ENCODE assay signal across 8 mouse cellular contexts in genomic region chr4:62889708-62890107, GRCm38 (mm10).
DNase-seq lines count a peak whose midpoint lies in the region; ATAC-seq and TF ChIP-seq lines count a peak whose summit lies in the region.

No protein-coding gene starts in this region.

- H3K4me2 ChIP-seq in embryonic facial prominence, embryonic 11.5 days (ENCODE audit: low read depth, low read length), result no peak overlapping the region

- H3K9ac ChIP-seq in embryonic facial prominence, embryonic 11.5 days (replicated peaks; ENCODE audit: low read length), result no peak overlapping the region

- 44% methylated on average over 4 of the region's 4 CpGs for WGBS in thymus, adult 2 months
- 44% methylated on average over 4 of the region's 4 CpGs for WGBS in embryonic facial prominence, embryonic 11.5 days

- peak; percentile 39; the same call in 1 of the 2 replicates for TF ChIP-seq CTCF in thymus, adult 2 months (IDR thresholded peaks at IDR 0.05; ENCODE audit: borderline replicate concordance, control insufficient read depth, extremely low read depth, insufficient read depth, low read length, poor library complexity)

- H3K36me3 ChIP-seq in thymus, adult 2 months (ENCODE audit: control insufficient read depth, insufficient read depth, low read length), result no peaks in the 10 kb centered on the region
- no peaks in the 10 kb centered on the region for H3K36me3 ChIP-seq in embryonic facial prominence, embryonic 11.5 days (replicated peaks; ENCODE audit: control insufficient read depth, insufficient read depth, low read depth, low read length)

- no peaks in the 10 kb centered on the region for H3K27me3 ChIP-seq in thymus, adult 2 months (ENCODE audit: control insufficient read depth, insufficient read depth, low read length)
- H3K27me3 ChIP-seq in embryonic facial prominence, embryonic 11.5 days (ENCODE audit: control insufficient read depth, insufficient read depth, low read length), result no peaks in the 10 kb centered on the region

- ATAC-seq in embryonic facial prominence, embryonic 11.5 days (replicated peaks; ENCODE audit: insufficient number of reproducible peaks, low FRiP score, low TSS enrichment, low read depth), result 0 out of 2 replicates have a peak, but pooled peaks have one; percentile 36

- no peaks in the 10 kb centered on the region for H3K9me3 ChIP-seq in embryonic facial prominence, embryonic 11.5 days (replicated peaks; ENCODE audit: control insufficient read depth, low read length)

- DNase-seq in cerebellum, adult 18-20 months, result peak; percentile 15 to 26
- no peak for DNase-seq in cerebellum, adult 11 months
- DNase-seq in thymus, adult 2 months, result peak; percentile 51
- no peak for DNase-seq in thymus, adult 18-20 months
- peak; percentile 67 for DNase-seq in embryonic facial prominence, embryonic 11.5 days (ENCODE audit: low spot score)
- peak; percentile 58 for DNase-seq in kidney, postnatal 10 days
- DNase-seq in neural tube, embryonic 10.5 days (ENCODE audit: extremely low spot score, low spot score), result peak; percentile 47
- DNase-seq in right cerebral cortex, postnatal 36 days (ENCODE audit: low spot score in 2 of 2), result no peak

- H3K27ac ChIP-seq in thymus, adult 2 months (ENCODE audit: control insufficient read depth, insufficient read depth, low read length), result no peak overlapping the region
- no peak overlapping the region for H3K27ac ChIP-seq in embryonic facial prominence, embryonic 11.5 days (replicated peaks; ENCODE audit: low read depth, low read length)

- no peak for TF ChIP-seq POLR2A in thymus, adult 2 months (IDR thresholded peaks at IDR 0.05; ENCODE audit: control insufficient read depth, extremely low read depth, insufficient read depth, low read length, poor library complexity)

- H3K4me1 ChIP-seq in thymus, adult 2 months (replicated peaks; ENCODE audit: control insufficient read depth, insufficient read depth, low read length), result no peaks in the 10 kb centered on the region; the same call in 1 of the 2 replicates
- H3K4me1 ChIP-seq in embryonic facial prominence, embryonic 11.5 days (ENCODE audit: control insufficient read depth, insufficient read depth, low read length), result no peaks in the 10 kb centered on the region; the same call in 1 of the 2 replicates

- no peak overlapping the region for H3K4me3 ChIP-seq in thymus, adult 2 months (ENCODE audit: control insufficient read depth, insufficient read depth, low read length)
- no peak overlapping the region for H3K4me3 ChIP-seq in embryonic facial prominence, embryonic 11.5 days (ENCODE audit: low read depth, low read length)

Comparison
In these comparisons a context has a peak if more than half of its experiments do, and no peak if none do; other contexts are left out.
1. DNase-seq: peak in cerebellum, adult 18-20 months (2 of 2), thymus, adult 2 months (single experiment), embryonic facial prominence, embryonic 11.5 days (single experiment), kidney, postnatal 10 days (single experiment) and neural tube, embryonic 10.5 days (single experiment); none in cerebellum, adult 11 months (single experiment), thymus, adult 18-20 months (0 of 2) and right cerebral cortex, postnatal 36 days (0 of 2).